Mouse (Mus musculus) heart, adult 11 months (tissue): Measurements from ENCODE around the gene Tle4.

Experiments
- DNase-seq: peaks from one replicate; pipeline ENCODE4 v3.0.0; 2022

Tle4 gene

GRCm38 (mm10) chr19:14519186-14519585, 78.7 kb downstream of the Tle4 start:
- DNase-seq = no peak

- no peak for DNase-seq
Observed at GRCm38 (mm10) chr19:14518438-14519044, 79.3 kb downstream of the Tle4 start.

GRCm38 (mm10) chr19:14516420-14516819, 81.4 kb downstream of the Tle4 start:
- no peak for DNase-seq

GRCm38 (mm10) chr19:14508819-14509218, 89.0 kb downstream of the Tle4 start:
- DNase-seq = no peak

GRCm38 (mm10) chr19:14507911-14508310, 89.9 kb downstream of the Tle4 start:
- DNase-seq = no peak

GRCm38 (mm10) chr19:14506875-14507670, 90.8 kb downstream of the Tle4 start:
- DNase-seq = no peak

- DNase-seq = no peak
Observed at GRCm38 (mm10) chr19:14505885-14506548, 91.8 kb downstream of the Tle4 start.

GRCm38 (mm10) chr19:14505401-14505800, 92.5 kb downstream of the Tle4 start:
- no peak for DNase-seq

GRCm38 (mm10) chr19:14503862-14504261, 94.0 kb downstream of the Tle4 start:
- DNase-seq = no peak

GRCm38 (mm10) chr19:14502234-14502633, 95.6 kb downstream of the Tle4 start:
- DNase-seq = no peak

GRCm38 (mm10) chr19:14499835-14500425, 97.9 kb downstream of the Tle4 start:
- DNase-seq = no peak

GRCm38 (mm10) chr19:14493047-14493446, 104.8 kb downstream of the Tle4 start:
- DNase-seq = no peak

- no peak for DNase-seq
Observed at GRCm38 (mm10) chr19:14487180-14487579, 110.7 kb downstream of the Tle4 start.

- DNase-seq = no peak
Observed at GRCm38 (mm10) chr19:14485176-14485575, 112.7 kb downstream of the Tle4 start.

GRCm38 (mm10) chr19:14482562-14483138, 115.2 kb downstream of the Tle4 start:
- peak; percentile 71 for DNase-seq

- peak; percentile 29 for DNase-seq
Observed at GRCm38 (mm10) chr19:14481796-14482561, 115.9 kb downstream of the Tle4 start.

GRCm38 (mm10) chr19:14479711-14480110, 118.1 kb downstream of the Tle4 start:
- DNase-seq = no peak

- DNase-seq = peak; percentile 33
Observed at GRCm38 (mm10) chr19:14469325-14469724, 128.5 kb downstream of the Tle4 start.

- peak; percentile 30 for DNase-seq
Observed at GRCm38 (mm10) chr19:14468733-14469132, 129.1 kb downstream of the Tle4 start.

- peak; percentile 37 for DNase-seq
Observed at GRCm38 (mm10) chr19:14466020-14466419, 131.8 kb downstream of the Tle4 start.

GRCm38 (mm10) chr19:14463281-14464079, 134.4 kb downstream of the Tle4 start:
- no peak for DNase-seq
